Mouse (Mus musculus): ENCODE data around the gene Rnase10. TPM values are rescaled to one million over a fixed set of nuclear protein-coding genes. Genes with fewer than 3 reads are reported as not detected.

Rnase10 gene
- total RNA-seq, 2 experiments from 2014 or later, result not detected

Other genes with a start within 250 kb of the Rnase10 start
- 10 to 100 TPM; 58.9 to 62.2 TPM for gene Ttc5, start 222.2 kb upstream of the Rnase10 start, total RNA-seq (2021)
- gene Ccnb1ip1, start 200.0 kb upstream of the Rnase10 start, total RNA-seq (2021), result not detected
- 10 to 100 TPM; 22.1 to 28.9 TPM for gene Parp2, start 199.9 kb upstream of the Rnase10 start, total RNA-seq (2021)
- gene Tep1, start 137.2 kb upstream of the Rnase10 start, total RNA-seq (2021), result 1 to 10 TPM; 2.9 to 3.6 TPM
- 1 to 10 TPM; 3.7 to 5.9 TPM for gene Klhl33, start 110.2 kb upstream of the Rnase10 start, total RNA-seq (2021)
- 10 to 100 TPM; 34.9 to 39.0 TPM for gene Osgep, start 82.9 kb upstream of the Rnase10 start, total RNA-seq (2021)
- 10 to 100 TPM; 62.8 to 65.7 TPM for gene Apex1, start 82.8 kb upstream of the Rnase10 start, total RNA-seq (2021)
- gene Pip4p1, start 76.9 kb upstream of the Rnase10 start, total RNA-seq (2021), result 10 to 100 TPM; 86.4 to 96.1 TPM
- 10 to 100 TPM; 13.1 to 18.3 TPM for gene Pnp, start 76.7 kb upstream of the Rnase10 start, total RNA-seq (2021)
- gene Gm49342, start 63.2 kb upstream of the Rnase10 start, total RNA-seq (2021), result 1 to 10 TPM; 6.2 to 9.3 TPM
- gene Pnp2, start 51.8 kb upstream of the Rnase10 start, total RNA-seq (2021), result 1 to 10 TPM in 1 of 2 experiments, under 1 TPM in 1; 0.94 to 1.3 TPM
- not detected for gene Rnase9, start 34.1 kb downstream of the Rnase10 start, total RNA-seq (2021)
- not detected for gene Rnase11, start 42.4 kb downstream of the Rnase10 start, total RNA-seq (2021)
- gene Rnase12, start 49.9 kb downstream of the Rnase10 start, total RNA-seq (2021), result not detected
- gene Olfr750, start 66.7 kb downstream of the Rnase10 start, total RNA-seq (2021), result not detected
- gene Rnase4, start 83.3 kb downstream of the Rnase10 start, total RNA-seq (2021), result 10 to 100 TPM; 15.1 to 16.7 TPM
- gene Ang, start 83.4 kb downstream of the Rnase10 start, total RNA-seq (2021), result 1 to 10 TPM; 3.3 to 5.5 TPM
- gene Eddm3b, start 106.7 kb downstream of the Rnase10 start, total RNA-seq (2021), result not detected
- under 1 TPM; 0.30 to 0.66 TPM for gene Rnase6, start 116.2 kb downstream of the Rnase10 start, total RNA-seq (2021)
- gene Rnase1, start 139.0 kb downstream of the Rnase10 start, total RNA-seq (2021), result 1 to 10 TPM; 2.4 to 3.7 TPM
- under 1 TPM in 1 of 2 experiments, not detected in 1; 0.46 TPM for gene Rnase2b, start 154.5 kb downstream of the Rnase10 start, total RNA-seq (2021)
- not detected for gene Ang2, start 191.4 kb downstream of the Rnase10 start, total RNA-seq (2021)
- not detected for gene Ear14, start 195.6 kb downstream of the Rnase10 start, total RNA-seq (2021)
- gene Rnase2a, start 248.4 kb downstream of the Rnase10 start, total RNA-seq (2021), result not detected